Mouse (Mus musculus) urinary bladder, postnatal 10 days (tissue): ENCODE data around the gene Serpina11.
"Not testable (repeated sequence)": the region's sequence is repeated elsewhere in the genome, so short reads cannot be mapped to it uniquely, and the experiment has no call there.

Experiments
- DNase-seq: peaks from one replicate; pipeline ENCODE4 v3.0.0; 2022; ENCODE audit warnings: low spot score

Serpina11 gene

GRCm38 (mm10) chr12:103971080-103971479 lies 18.7 kb downstream of the Serpina11 start:
- no peak for DNase-seq

GRCm38 (mm10) chr12:103969577-103970116 lies 20.1 kb downstream of the Serpina11 start:
- DNase-seq = no peak

GRCm38 (mm10) chr12:103966761-103967160 lies 23.0 kb downstream of the Serpina11 start:
- no peak for DNase-seq

- no peak for DNase-seq
Observed at GRCm38 (mm10) chr12:103963288-103963687, 26.5 kb downstream of the Serpina11 start.

GRCm38 (mm10) chr12:103962860-103963259 lies 26.9 kb downstream of the Serpina11 start:
- DNase-seq = no peak

- no peak for DNase-seq
Observed at GRCm38 (mm10) chr12:103962337-103962736, 27.4 kb downstream of the Serpina11 start.

GRCm38 (mm10) chr12:103961716-103962115 lies 28.0 kb downstream of the Serpina11 start:
- no peak for DNase-seq

GRCm38 (mm10) chr12:103958798-103959197 lies 31.0 kb downstream of the Serpina11 start, which contains the start of gene Serpina1e:
Serpina1e (minus strand) TSS chr12:103958975.
- no peak for DNase-seq

- not testable (repeated sequence) for DNase-seq
Observed at GRCm38 (mm10) chr12:103956555-103956954, 33.2 kb downstream of the Serpina11 start.

GRCm38 (mm10) chr12:103952972-103953371 lies 36.8 kb downstream of the Serpina11 start:
- not testable (repeated sequence) for DNase-seq

GRCm38 (mm10) chr12:103946243-103946642 lies 43.5 kb downstream of the Serpina11 start:
- DNase-seq = no peak
